Mouse (Mus musculus) kidney, embryonic 16.5 days (tissue): ENCODE data around the gene Slc3a1. TPM values are rescaled to one million over a fixed set of nuclear protein-coding genes. Genes with fewer than 3 reads are reported as not detected.
A peak's percentile ranks its signal among the peaks of the same experiment; 100 is the strongest.

Experiments used
- ATAC-seq: fragments of 200-750 bp; cut with Nextera tagmentation; 2 replicates; pipeline ENCODE4 v1.8.0; 2017; ENCODE audit warnings: moderate TSS enrichment; ENCODE audit not compliant: low FRiP score, low TSS enrichment
- H3K27ac ChIP-seq: fragments of 300-500 bp; sonication (generic); 2 replicates; pipeline ENCODE4 v1.5.1; 2014; ENCODE audit warnings: low read length
- H3K27me3 ChIP-seq: fragments of 300-500 bp; sonication (generic); 2 replicates; pipeline ENCODE4 v1.6.1; 2014; ENCODE audit warnings: low read length, control low read depth, mixed read lengths; ENCODE audit not compliant: insufficient read depth
- H3K36me3 ChIP-seq: fragments of 300-500 bp; sonication (generic); 2 replicates; pipeline ENCODE4 v1.6.1; 2014; ENCODE audit warnings: low read length, control low read depth, mixed read lengths; ENCODE audit not compliant: insufficient read depth
- H3K4me1 ChIP-seq: fragments of 300-500 bp; sonication (generic); 2 replicates; pipeline ENCODE4 v1.6.1; 2014; ENCODE audit warnings: low read length, control low read depth, mixed read lengths; ENCODE audit not compliant: insufficient read depth
- H3K4me2 ChIP-seq: fragments of 300-500 bp; sonication (generic); replicated peaks from 2 replicates; pipeline ENCODE4 v1.6.1; 2014; ENCODE audit warnings: low read depth, low read length
- H3K4me3 ChIP-seq: fragments of 300-500 bp; sonication (generic); 2 replicates; pipeline ENCODE4 v1.5.1; 2014; ENCODE audit warnings: mild to moderate bottlenecking, low read length
- H3K9ac ChIP-seq: fragments of 300-500 bp; sonication (generic); replicated peaks from 2 replicates; pipeline ENCODE4 v1.6.1; 2014; ENCODE audit warnings: low read length
- H3K9me3 ChIP-seq: fragments of 300-500 bp; sonication (generic); 2 replicates; pipeline ENCODE4 v1.6.1; 2016; ENCODE audit warnings: low read length, control low read depth
- WGBS: fragments of 180-500 bp; shearing (Covaris S2); extraction: QIAGEN DNeasy Blood & Tissue Kit; methylation state at CpG from one replicate; pipeline ENCODE4 v1.1.7; 2014; 5-methylcytosine and 5-hydroxymethylcytosine counted together
- polyA plus RNA-seq: library from polyadenylated mRNA; unstranded; fragments of >200 nt; fragmentation: Nextera tagmentation; extraction: Ambion mirVana; gene quantifications from 2 replicates; pipeline ENCODE4 v1.2.1, GENCODE M21; 2015

The Slc3a1 gene
- polyA plus RNA-seq, 1 experiment from 2014 or later: 42.0 TPM

GRCm38 (mm10) chr17:85014632-85015031 lies 13.5 kb upstream of the Slc3a1 start:
- H3K4me2 ChIP-seq: no peak overlapping the region
- no peak overlapping the region for H3K27ac ChIP-seq
- no peaks in the 10 kb centered on the region for H3K9me3 ChIP-seq
- no peaks in the 10 kb centered on the region for H3K4me1 ChIP-seq
- no peak for ATAC-seq
- WGBS: 97% methylated on average over 3 of the region's 3 CpGs
- H3K27me3 ChIP-seq: no peaks in the 10 kb centered on the region
- H3K36me3 ChIP-seq: peaks cover 15% of the 10 kb centered on the region; the same call in 1 of the 2 replicates
- H3K4me3 ChIP-seq: no peak overlapping the region
- no peak overlapping the region for H3K9ac ChIP-seq

- WGBS: 86% methylated on average over 3 of the region's 3 CpGs
- no peak overlapping the region for H3K4me3 ChIP-seq
- no peaks in the 10 kb centered on the region for H3K9me3 ChIP-seq
- H3K4me1 ChIP-seq: no peaks in the 10 kb centered on the region
- no peak overlapping the region for H3K4me2 ChIP-seq
- ATAC-seq: no peak
- no peak overlapping the region for H3K27ac ChIP-seq
- H3K9ac ChIP-seq: no peak overlapping the region
- no peaks in the 10 kb centered on the region for H3K27me3 ChIP-seq
- no peaks in the 10 kb centered on the region for H3K36me3 ChIP-seq
Measured at GRCm38 (mm10) chr17:85018344-85018743, 9.8 kb upstream of the Slc3a1 start.

GRCm38 (mm10) chr17:85018794-85019193 lies 9.4 kb upstream of the Slc3a1 start:
- Histone ChIP-seq H3K27ac (no peak overlapping the region), H3K27me3 (no peaks in the 10 kb centered on the region), H3K4me1 (no peaks in the 10 kb centered on the region), H3K36me3 (no peaks in the 10 kb centered on the region), H3K4me2 (no peak overlapping the region), H3K9ac (no peak overlapping the region), H3K9me3 (no peaks in the 10 kb centered on the region), H3K4me3 (no peak overlapping the region)
- WGBS: 80% methylated on average over 5 of the region's 5 CpGs
- no peak for ATAC-seq

GRCm38 (mm10) chr17:85020343-85020742 lies 7.8 kb upstream of the Slc3a1 start:
- WGBS: 75% methylated on average over 3 of the region's 3 CpGs
- no peaks in the 10 kb centered on the region for H3K36me3 ChIP-seq

GRCm38 (mm10) chr17:85023247-85024167 lies 4.7 kb upstream of the Slc3a1 start:
- Histone ChIP-seq H3K27me3 (no peaks in the 10 kb centered on the region), H3K27ac (peak overlapping the region; percentile 5; the same call in 1 of the 2 replicates)
- WGBS: 58% methylated on average over 22 of the region's 22 CpGs

More at GRCm38 (mm10) chr17:85020343-85020742, 7.8 kb upstream of the Slc3a1 start:
- no peak for ATAC-seq
- Histone ChIP-seq H3K4me2 (no peak overlapping the region), H3K4me1 (no peaks in the 10 kb centered on the region), H3K27me3 (no peaks in the 10 kb centered on the region), H3K9ac (no peak overlapping the region), H3K9me3 (no peaks in the 10 kb centered on the region), H3K4me3 (no peak overlapping the region), H3K27ac (no peak overlapping the region)

GRCm38 (mm10) chr17:85024237-85024636 lies 3.9 kb upstream of the Slc3a1 start:
- ATAC-seq: no peak
- H3K9ac ChIP-seq: no peak overlapping the region
- no peaks in the 10 kb centered on the region for H3K27me3 ChIP-seq
- H3K4me3 ChIP-seq: no peak overlapping the region
- H3K36me3 ChIP-seq: no peaks in the 10 kb centered on the region
- H3K9me3 ChIP-seq: no peaks in the 10 kb centered on the region
- no peak overlapping the region for H3K4me2 ChIP-seq
- 81% methylated on average over 8 of the region's 8 CpGs for WGBS
- no peak overlapping the region for H3K27ac ChIP-seq
- H3K4me1 ChIP-seq: no peaks in the 10 kb centered on the region

More at GRCm38 (mm10) chr17:85023247-85024167, 4.7 kb upstream of the Slc3a1 start:
- Histone ChIP-seq H3K9ac (no peak overlapping the region), H3K4me2 (no peak overlapping the region), H3K4me1 (no peaks in the 10 kb centered on the region), H3K9me3 (no peaks in the 10 kb centered on the region), H3K4me3 (no peak overlapping the region), H3K36me3 (no peaks in the 10 kb centered on the region)
- ATAC-seq: no peak

- Histone ChIP-seq H3K4me3 (no peak overlapping the region), H3K9ac (no peak overlapping the region), H3K27me3 (no peaks in the 10 kb centered on the region), H3K4me1 (no peaks in the 10 kb centered on the region), H3K9me3 (no peaks in the 10 kb centered on the region), H3K4me2 (no peak overlapping the region), H3K36me3 (no peaks in the 10 kb centered on the region), H3K27ac (no peak overlapping the region)
- WGBS: 87% methylated on average over 6 of the region's 6 CpGs
- ATAC-seq: no peak
Measured at GRCm38 (mm10) chr17:85025151-85025550, 3.0 kb upstream of the Slc3a1 start.

GRCm38 (mm10) chr17:85026436-85026835 lies 1.7 kb upstream of the Slc3a1 start:
- Histone ChIP-seq H3K9ac (no peak overlapping the region), H3K4me1 (no peaks in the 10 kb centered on the region), H3K36me3 (no peaks in the 10 kb centered on the region), H3K4me3 (no peak overlapping the region), H3K4me2 (no peak overlapping the region), H3K27ac (peak overlapping the region; percentile 34), H3K27me3 (no peaks in the 10 kb centered on the region), H3K9me3 (no peaks in the 10 kb centered on the region)
- 83% methylated on average over 6 of the region's 6 CpGs for whole genome bisulfite sequencing
- ATAC-seq: no peak

- 62% methylated on average over 3 of the region's 3 CpGs for WGBS
- Histone ChIP-seq H3K27me3 (no peaks in the 10 kb centered on the region), H3K9me3 (no peaks in the 10 kb centered on the region), H3K9ac (no peak overlapping the region), H3K27ac (no peak overlapping the region; the same call in 1 of the 2 replicates), H3K4me2 (no peak overlapping the region), H3K4me3 (no peak overlapping the region), H3K4me1 (no peaks in the 10 kb centered on the region), H3K36me3 (no peaks in the 10 kb centered on the region)
- peak; percentile 85 for ATAC-seq
Measured at GRCm38 (mm10) chr17:85027247-85027646, 929 bp upstream of the Slc3a1 start.

- Histone ChIP-seq H3K4me2 (no peak overlapping the region), H3K4me1 (no peaks in the 10 kb centered on the region), H3K4me3 (no peak overlapping the region), H3K9ac (no peak overlapping the region), H3K9me3 (no peaks in the 10 kb centered on the region), H3K27ac (no peak overlapping the region), H3K36me3 (no peaks in the 10 kb centered on the region), H3K27me3 (no peaks in the 10 kb centered on the region)
- no peak for ATAC-seq
- WGBS: 94% methylated on average over 10 of the region's 10 CpGs
Measured at GRCm38 (mm10) chr17:85028797-85029196, 621 bp downstream of the Slc3a1 start.
